Mouse (Mus musculus): ENCODE results near the gene Pard3b.
A peak's percentile ranks its signal among the peaks of the same experiment; 100 is the strongest.

Gene Pard3b

DNA sequence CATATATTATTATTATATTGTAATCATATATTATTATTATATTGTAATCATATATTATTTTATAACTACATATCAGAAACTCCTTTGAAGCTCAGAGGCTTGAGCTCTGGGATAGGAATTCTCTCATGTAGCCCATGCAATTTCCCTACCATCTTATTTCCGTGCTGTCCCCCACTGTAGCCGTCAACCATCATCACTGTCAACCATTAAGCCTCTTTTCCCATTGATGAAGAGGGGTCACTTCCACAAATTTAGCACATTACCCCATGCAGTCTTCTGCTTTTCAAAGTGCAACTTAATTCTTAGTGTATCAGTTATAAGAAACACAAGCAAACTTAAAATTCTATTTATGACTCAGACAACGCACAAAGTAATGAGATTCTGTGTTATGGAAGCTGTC is 873.1 kb downstream of the Pard3b start:
- no peak for DNase-seq

- DNase-seq: no peak
These were observed 880.1 kb downstream of the Pard3b start for GRCm38 (mm10) chr1:62518621-62519213.

DNA sequence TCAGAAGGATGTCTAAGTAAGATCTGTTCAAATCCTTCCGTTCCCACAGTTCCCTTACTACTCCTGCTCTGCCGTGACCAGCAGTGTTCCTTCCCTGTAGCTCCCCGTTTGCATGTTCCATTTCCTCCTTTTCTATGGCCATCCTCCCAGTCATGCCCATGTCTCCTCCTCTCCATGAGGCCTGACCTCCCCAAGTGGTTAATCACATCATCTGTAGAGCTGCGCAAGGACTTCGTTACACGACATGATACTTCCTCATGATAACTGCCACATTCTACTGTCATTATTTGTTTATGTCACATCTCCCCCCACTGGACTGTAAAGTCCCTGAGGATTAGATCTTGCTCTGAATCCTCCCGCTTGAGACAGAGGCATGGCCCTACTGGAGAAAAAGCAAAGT is 882.7 kb downstream of the Pard3b start:
- no peak for DNase-seq

DNA sequence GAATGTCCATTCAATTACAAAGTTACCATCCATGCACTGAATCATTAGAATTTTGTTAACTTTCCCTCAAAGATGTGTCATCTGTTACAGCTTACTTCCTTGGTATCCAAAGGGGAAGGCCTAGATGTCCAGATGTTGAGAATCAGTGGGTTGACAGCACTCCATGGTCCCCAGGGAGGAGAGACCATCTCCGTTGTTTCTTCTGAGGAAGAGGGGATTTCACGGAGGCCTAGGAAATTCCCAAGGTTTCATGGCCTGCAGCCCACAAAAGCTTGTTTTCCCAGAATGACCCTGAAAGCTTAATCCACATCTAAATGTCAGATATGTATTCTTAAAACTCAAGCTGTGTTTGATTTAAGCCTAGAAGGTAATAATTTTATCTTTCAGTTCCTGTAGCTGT is 884.1 kb downstream of the Pard3b start:
- no peak for DNase-seq

DNA sequence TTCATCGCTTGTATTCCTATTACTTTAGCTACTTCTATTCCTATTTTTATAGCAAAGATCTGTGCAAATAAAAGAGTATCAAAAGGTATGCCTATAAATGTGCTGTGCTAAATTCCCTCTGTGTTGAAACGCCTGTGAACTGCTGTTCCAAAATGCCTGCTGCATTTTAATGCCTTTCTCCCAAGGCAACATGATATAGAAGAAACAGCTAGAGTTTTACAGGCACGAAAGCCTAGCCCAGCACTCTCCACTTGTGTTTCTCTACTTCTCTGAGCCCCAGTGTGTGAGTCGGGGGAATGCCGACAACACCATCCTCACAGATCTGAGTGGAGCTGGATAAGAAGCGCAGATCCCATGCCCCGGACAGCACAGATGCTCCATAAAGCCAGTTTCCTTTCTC is 889.2 kb downstream of the Pard3b start:
- no peak for DNase-seq

GRCm38 (mm10) chr1:62529941-62530340 is 891.3 kb downstream of the Pard3b start:
- DNase-seq: no peak

DNA sequence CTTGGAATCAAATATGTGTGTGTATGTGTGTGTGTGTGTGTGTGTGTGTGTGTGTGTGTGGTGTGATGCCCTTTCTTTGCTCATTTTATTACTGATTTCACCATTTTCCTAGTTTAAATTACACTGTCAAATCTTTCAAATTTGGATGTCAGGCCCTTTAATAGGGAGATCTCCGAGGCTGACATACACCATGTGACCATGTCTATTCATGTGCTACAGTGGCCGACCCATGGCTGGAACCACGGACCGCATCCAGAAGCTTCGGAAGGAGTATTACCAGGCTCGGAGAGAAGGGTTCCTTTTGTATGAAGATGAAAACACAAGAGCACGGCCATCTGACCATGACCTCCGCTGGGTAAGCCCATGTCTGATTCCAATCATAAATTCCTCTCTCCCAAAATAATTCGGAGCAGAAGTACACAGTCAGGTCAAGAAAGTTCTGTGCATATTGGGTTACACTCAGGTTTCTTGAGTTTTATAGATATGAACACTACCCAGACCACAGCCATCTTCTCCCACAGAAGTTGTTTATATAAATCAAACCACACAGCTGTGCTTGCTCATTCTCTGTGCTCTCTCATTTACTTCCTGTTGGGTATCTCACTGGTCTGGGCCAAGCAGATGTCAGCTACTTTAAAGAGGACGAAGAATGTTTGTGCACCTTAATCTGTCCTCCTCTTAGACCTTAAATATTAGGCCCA is 894.0 kb downstream of the Pard3b start:
- no peak for DNase-seq

DNA sequence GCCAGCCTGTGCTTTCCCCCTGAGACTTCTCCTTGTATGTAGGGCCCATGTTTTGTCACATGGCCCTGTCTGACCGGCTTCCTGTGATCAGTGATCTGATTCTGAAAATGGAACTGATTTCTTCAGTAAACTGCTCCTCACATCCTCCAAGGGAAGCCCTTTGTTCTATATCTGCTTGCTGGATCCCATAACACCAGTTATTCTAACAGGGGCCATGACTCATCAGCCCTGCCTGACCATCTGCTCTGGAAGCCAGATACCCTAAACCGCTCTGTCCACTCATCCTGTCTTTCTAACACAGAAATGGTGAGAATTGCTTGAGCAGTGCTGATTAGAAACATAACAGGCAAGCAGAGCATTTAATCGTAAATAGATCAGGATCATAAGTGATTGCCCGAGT is 910.3 kb downstream of the Pard3b start:
- DNase-seq: no peak

GRCm38 (mm10) chr1:62550546-62550945 is 911.9 kb downstream of the Pard3b start:
- no peak for DNase-seq

- no peak for DNase-seq
These were observed 912.9 kb downstream of the Pard3b start for GRCm38 (mm10) chr1:62551516-62551915.

DNA sequence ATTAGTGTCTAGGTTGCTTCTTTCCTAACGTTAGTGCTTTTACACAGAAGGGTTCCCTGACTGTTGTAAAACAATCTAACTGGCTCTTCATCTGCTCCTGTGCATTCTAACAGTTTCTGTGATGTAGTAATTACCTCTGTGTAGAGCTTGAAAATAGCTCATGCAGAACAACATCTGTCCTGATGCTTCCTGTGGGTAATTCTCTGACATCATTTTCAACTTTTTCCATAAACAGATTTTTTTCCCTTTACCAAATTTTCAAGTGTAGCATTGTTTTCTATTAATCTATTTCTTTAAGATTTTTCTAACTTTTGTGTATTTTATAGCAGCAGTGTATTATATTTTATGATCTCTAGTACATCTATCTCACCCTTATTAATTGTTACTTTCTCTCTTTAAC is 917.2 kb downstream of the Pard3b start:
- no peak for DNase-seq

DNA sequence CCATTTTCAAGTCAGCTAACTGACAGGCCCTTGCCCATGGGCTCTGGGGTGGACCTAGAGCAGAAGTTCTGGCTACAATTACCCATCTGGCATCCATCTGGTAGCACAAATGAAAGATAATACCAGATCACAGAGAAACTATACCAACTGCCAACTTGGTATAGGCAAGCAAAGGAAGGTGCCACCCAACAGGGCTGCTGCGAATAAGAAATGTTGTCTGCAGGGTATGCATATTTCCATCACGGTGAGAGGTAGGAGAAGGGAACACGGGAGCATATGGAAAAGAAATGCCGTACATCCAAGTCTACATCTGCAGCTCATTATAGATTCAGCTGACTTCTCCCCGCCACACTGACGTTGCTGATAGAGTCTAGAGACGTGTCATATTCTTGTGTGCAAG is 924.4 kb downstream of the Pard3b start:
- no peak for DNase-seq

GRCm38 (mm10) chr1:62564245-62565119 is 925.9 kb downstream of the Pard3b start:
- no peak for DNase-seq

GRCm38 (mm10) chr1:62565120-62565809 is 926.6 kb downstream of the Pard3b start:
- no peak for DNase-seq

DNA sequence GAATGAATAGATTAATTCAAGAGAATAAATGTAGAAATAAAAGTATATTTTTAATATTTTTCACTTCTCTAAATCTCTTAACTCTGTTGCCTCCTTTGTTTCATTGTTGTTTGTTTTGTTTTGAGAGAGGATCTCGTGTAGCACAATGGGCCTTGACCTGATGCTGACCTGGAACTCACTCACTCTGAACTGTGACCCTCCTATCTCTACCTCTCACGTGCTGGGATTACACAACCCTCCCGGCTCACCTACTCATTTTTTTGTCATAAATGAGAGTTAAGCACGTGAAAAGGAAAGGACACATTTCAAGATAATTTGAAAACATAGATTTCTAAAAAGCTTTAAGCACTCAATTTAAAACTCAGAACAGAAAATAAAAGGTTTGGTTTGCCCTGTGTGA is 928.0 kb downstream of the Pard3b start:
- no peak for DNase-seq

GRCm38 (mm10) chr1:62576939-62577590 is 938.4 kb downstream of the Pard3b start:
- DNase-seq: no peak

DNA sequence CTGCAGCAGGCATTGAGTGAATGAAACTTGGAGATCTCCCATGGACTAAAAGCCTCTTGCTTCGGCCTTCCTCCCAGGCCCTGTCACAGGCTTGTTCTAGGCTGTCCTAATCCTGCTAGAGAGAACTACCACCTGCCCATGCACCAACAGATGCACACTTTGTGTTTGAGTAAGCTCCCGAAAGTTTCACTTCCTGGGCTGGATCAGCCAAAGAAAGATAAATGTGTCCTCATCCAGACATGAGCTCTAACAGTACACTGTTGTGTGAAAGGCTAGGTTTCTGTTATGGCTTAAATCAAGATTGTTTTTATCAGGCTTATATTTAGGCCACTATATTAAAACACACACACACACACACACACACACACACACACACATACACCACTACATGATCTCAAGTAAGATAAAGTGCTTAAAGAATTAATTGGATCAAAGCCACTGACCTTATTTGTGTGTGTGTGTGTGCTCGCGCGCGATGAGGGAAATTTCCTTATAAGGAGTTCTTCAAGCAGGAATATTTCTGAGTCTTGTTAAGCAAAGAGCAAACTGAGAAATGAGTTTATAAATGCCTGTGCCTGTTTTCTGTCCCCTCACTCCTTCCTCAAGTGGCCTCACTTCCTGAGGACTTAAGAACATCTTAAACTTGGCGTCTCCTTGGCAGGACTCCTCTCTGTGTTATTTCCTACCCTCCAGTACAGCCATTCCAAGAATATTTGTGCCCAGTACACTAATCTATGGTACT is 940.6 kb downstream of the Pard3b start:
- DNase-seq: no peak

- no peak for DNase-seq
These were observed 941.8 kb downstream of the Pard3b start for GRCm38 (mm10) chr1:62580314-62580935.

GRCm38 (mm10) chr1:62582476-62582875 is 943.9 kb downstream of the Pard3b start:
- DNase-seq: no peak

DNA sequence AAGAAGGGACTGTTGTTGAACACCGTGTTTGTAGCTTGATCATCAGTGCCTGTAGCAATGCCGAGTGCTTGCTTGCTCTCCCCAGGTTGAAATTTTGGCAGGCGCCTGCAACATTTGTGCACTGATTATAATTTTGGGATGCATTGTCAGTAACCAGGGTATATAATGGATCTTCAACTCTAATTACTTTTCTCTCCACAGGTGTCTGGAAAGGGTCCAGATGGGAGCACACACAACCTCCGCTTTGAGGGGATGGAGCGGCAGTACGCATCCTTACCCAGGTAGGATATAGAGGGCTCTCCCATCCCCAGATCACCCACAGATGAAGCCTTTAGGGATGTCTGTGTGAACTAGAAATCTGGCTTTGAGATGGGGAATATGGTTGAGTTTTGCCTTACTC is 948.9 kb downstream of the Pard3b start:
- no peak for DNase-seq

DNA sequence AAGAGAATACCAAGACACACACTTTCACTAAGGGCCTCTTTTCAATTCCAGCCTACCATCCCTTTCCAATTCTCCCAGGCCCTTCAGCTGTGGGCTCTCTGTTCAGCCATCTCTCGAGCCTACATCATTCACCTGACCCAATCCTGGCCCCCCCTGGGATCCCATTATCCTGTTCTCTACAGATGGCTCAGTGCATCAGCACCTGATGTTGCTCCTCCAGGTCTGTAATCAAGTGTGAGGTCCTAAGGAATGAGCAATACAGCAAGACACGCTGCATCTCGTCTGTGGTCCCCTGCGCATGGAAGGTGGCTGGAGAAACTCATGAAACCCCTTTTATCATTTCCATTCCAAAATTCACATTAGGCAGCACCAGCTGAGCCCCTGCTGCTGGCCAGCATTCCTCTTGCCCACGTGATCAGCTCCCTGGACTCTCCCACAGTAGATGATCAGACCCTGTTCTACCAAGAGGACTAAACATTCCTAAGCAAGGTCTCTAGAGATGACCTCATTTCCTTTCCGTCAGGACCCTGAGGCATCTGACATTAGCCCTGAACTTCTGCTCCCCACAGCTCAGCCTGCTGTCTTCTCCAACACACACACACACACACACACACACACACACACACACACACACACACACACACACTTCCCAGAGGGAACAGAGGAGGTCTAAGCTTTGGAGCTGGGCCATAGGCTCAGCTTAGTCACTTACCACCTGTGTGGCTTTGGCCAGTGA is 952.8 kb downstream of the Pard3b start:
- DNase-seq: peak; percentile 8 to 9
